Mouse (Mus musculus): Measurements from ENCODE around the gene Casc1. TPM values are rescaled to one million over a fixed set of nuclear protein-coding genes. Genes with fewer than 3 reads are reported as not detected.

The Casc1 gene
- total and polyA plus RNA-seq, 3 experiments, result 0.15 to 0.22 TPM; not detected in 1

DNA sequence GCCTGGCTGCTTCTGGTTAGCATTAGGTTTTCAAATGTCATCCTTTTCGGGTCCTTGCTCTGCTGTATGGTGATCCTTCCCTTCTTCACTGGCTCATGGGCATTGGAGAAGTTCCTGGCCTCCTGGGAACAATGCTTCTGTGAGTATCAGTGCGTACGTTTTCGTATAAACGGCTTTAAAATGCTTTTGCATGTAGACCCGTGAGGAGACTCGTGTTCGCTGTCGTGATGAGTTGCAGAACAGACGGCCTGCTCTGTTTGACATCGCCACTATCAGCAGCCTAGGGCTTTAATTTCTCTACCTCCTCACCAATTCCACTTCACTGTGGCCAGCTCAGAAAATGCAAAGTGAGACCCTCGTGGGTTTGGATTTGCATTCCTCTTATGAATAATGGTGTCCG lies 71.6 kb downstream of the Casc1 start:
- Histone ChIP-seq H3K4me3 (ENCODE audit: control insufficient read depth in 1 of 2, insufficient read depth in 1 of 2, low read depth in 2 of 2, low read length in 2 of 2) (no peak overlapping the region), H3K27ac (ENCODE audit: control insufficient read depth, low read depth, low read length) (no peak overlapping the region), H3K27me3 (ENCODE audit: control insufficient read depth in 1 of 2, insufficient read depth in 2 of 2, low read length in 2 of 2) (no peaks in the 10 kb centered on the region), H3K9ac (ENCODE audit: control insufficient read depth, low read depth, low read length, poor library complexity, severe bottlenecking) (no peak overlapping the region), H3K79me2 (ENCODE audit: control insufficient read depth, insufficient read depth, low read length, poor library complexity) (no peaks in the 10 kb centered on the region), H3K4me1 (ENCODE audit: control insufficient read depth in 1 of 2, insufficient read depth in 2 of 2, low read length in 2 of 2) (no peaks in the 10 kb centered on the region), H3K36me3 (ENCODE audit: control insufficient read depth in 1 of 2, insufficient read depth in 2 of 2, low read length in 2 of 2) (peaks cover 0 to 4% of the 10 kb centered on the region in 2 experiments; a peak in 1 of 4 replicates), H3K9me3 (replicated peaks; ENCODE audit: insufficient read depth, low read length) (no peaks in the 10 kb centered on the region)
- TF ChIP-seq JUND (IDR thresholded peaks at IDR 0.05; ENCODE audit: low read depth, low read length) (no peak), MEF2A (IDR thresholded peaks at IDR 0.05; ENCODE audit: extremely low read depth, insufficient replicate concordance, low read depth, low read length, poor library complexity, severe bottlenecking) (no peak), CHD1 (IDR thresholded peaks at IDR 0.05; ENCODE audit: low read depth, low read length) (no peak), MAX (IDR thresholded peaks at IDR 0.05; ENCODE audit: low read length) (no peak)
- DNase-seq (ENCODE audit: low read depth, low spot score), result no peak

GRCm38 (mm10) chr6:145136831-145137230 lies 74.0 kb downstream of the Casc1 start:
- no peaks in the 10 kb centered on the region for H3K9me3 ChIP-seq (replicated peaks; ENCODE audit: insufficient read depth, low read length)
- H3K4me1 ChIP-seq (ENCODE audit: control insufficient read depth in 1 of 2, insufficient read depth in 2 of 2, low read length in 2 of 2), result no peaks in the 10 kb centered on the region
- no peaks in the 10 kb centered on the region for H3K27me3 ChIP-seq (ENCODE audit: control insufficient read depth in 1 of 2, insufficient read depth in 2 of 2, low read length in 2 of 2)
- DNase-seq (ENCODE audit: low read depth, low spot score), result no peak
- TF ChIP-seq POLR2AphosphoS2 (IDR thresholded peaks at IDR 0.05; ENCODE audit: low read length) (no peak), MAZ (IDR thresholded peaks at IDR 0.05; ENCODE audit: low read depth, low read length) (no peak), ZMIZ1 (IDR thresholded peaks at IDR 0.05; ENCODE audit: low read depth, low read length) (no peak), ZC3H11A (IDR thresholded peaks at IDR 0.05; ENCODE audit: low read depth, low read length) (no peak), MAX (IDR thresholded peaks at IDR 0.05; ENCODE audit: low read length) (no peak), MEF2A (IDR thresholded peaks at IDR 0.05; ENCODE audit: extremely low read depth, insufficient replicate concordance, low read depth, low read length, poor library complexity, severe bottlenecking) (no peak), MYB (IDR thresholded peaks at IDR 0.05; ENCODE audit: low read depth, low read length) (no peak), ELF1 (IDR thresholded peaks at IDR 0.05; ENCODE audit: low read depth, low read length) (no peak), POLR2A (IDR thresholded peaks at IDR 0.05; ENCODE audit: control insufficient read depth in 1 of 2, insufficient read depth in 1 of 2, low read depth in 1 of 2, low read length in 2 of 2, poor library complexity in 1 of 2) (no peak), ETS1 (IDR thresholded peaks at IDR 0.05; ENCODE audit: low read depth, low read length) (no peak), GABPA (IDR thresholded peaks at IDR 0.05; ENCODE audit: low read depth, low read length) (no peak), BHLHE40 (IDR thresholded peaks at IDR 0.05; ENCODE audit: borderline replicate concordance, low read depth, low read length) (no peak), SMC3 (IDR thresholded peaks at IDR 0.05; ENCODE audit: low read depth, low read length) (no peak), CTCF (IDR thresholded peaks at IDR 0.05 in 2 of 3, conservative IDR thresholded peaks at IDR 0.05 in 1 of 3; ENCODE audit: control insufficient read depth in 1 of 3, insufficient read depth in 1 of 3, low read depth in 2 of 3, low read length in 3 of 3, poor library complexity in 1 of 3, severe bottlenecking in 1 of 3) (no peak), E2F4 (IDR thresholded peaks at IDR 0.05; ENCODE audit: borderline replicate concordance, low read depth, low read length) (no peak), NRF1 (IDR thresholded peaks at IDR 0.05; ENCODE audit: insufficient read depth, low read depth, low read length, poor library complexity, severe bottlenecking) (no peak), MXI1 (IDR thresholded peaks at IDR 0.05; ENCODE audit: low read depth, low read length) (no peak), MAFK (IDR thresholded peaks at IDR 0.05; ENCODE audit: borderline replicate concordance, low read depth, low read length) (no peak)
- H3K9ac ChIP-seq (ENCODE audit: control insufficient read depth, low read depth, low read length, poor library complexity, severe bottlenecking), result no peak overlapping the region
- H3K36me3 ChIP-seq (ENCODE audit: control insufficient read depth in 1 of 2, insufficient read depth in 2 of 2, low read length in 2 of 2), result peaks cover 0 to 4% of the 10 kb centered on the region in 2 experiments; a peak in 1 of 4 replicates
- no peak overlapping the region for H3K4me3 ChIP-seq (ENCODE audit: control insufficient read depth in 1 of 2, insufficient read depth in 1 of 2, low read depth in 2 of 2, low read length in 2 of 2)
- peaks cover 5% of the 10 kb centered on the region; the same call in 1 of the 2 replicates for H3K79me2 ChIP-seq (ENCODE audit: control insufficient read depth, insufficient read depth, low read length, poor library complexity)
- H3K27ac ChIP-seq (ENCODE audit: control insufficient read depth, low read depth, low read length), result no peak overlapping the region
